Mouse (Mus musculus): ENCODE measurements at regions not wholly inside any gene's neighbourhood (a gene's known extent, or its start where the extent isn't known, plus 50 kb on each side); places are given as distances from the start of the nearest gene placed in this dataset.
A peak's percentile ranks its signal among the peaks of the same experiment; 100 is the strongest.

DNA sequence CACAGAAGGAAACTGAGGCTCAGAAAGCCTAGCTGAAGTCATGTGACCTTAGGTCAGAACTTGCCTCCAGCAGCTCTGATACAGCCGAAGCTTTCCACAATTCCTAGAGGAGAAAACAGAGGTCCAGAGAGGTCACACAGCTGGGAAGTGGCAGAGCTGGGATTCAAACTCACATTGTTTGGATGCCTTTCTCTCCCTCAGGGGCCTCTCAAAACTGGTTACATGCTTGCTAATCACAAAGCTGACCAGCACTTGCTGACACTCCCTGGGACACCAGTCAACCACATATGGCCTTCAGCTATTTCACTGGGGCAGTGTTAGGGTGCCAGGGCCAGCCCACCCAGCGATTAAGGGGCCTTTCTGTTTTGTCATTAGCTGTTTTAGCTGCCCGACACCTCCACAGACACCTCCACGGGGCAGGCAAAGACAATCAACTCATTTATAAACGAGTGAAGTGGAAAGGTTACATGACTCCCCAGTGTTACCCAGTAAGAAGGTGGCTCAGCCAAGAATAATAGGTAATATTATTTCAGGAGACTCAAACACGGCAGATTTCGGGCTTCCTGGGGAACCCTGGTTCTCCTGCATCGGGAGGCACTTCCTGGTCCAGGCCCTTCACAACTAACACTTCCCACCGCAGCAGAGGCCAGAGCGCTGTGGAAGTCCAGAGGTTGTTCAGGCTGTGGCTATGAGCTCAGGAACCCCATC, 71.4 kb downstream of the 2410131K14Rik start:
- no peak for DNase-seq

DNA sequence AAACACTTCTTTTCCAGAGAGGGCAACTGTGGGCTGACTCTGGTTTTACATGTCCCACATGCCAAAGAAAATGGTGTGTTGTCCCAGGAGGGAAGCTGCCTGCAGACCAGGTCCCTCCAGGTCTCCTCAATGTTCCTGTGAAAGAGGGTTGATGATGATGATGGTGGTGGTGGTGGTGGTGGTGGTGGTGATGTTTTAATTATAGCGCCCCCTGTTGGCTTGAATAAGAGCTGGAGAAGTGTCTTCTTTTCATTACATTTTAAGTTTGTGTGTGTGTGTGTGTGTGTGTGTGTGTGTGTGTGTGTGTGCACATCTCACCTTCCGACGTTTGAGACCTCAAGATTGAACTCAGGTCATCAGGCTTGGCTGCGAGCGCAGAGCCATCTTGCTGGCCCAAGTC, 73.0 kb downstream of the 2410131K14Rik start:
- no peak for DNase-seq

GRCm38 (mm10) chr5:118318883-118319282, 73.9 kb downstream of the 2410131K14Rik start:
- DNase-seq: no peak

DNA sequence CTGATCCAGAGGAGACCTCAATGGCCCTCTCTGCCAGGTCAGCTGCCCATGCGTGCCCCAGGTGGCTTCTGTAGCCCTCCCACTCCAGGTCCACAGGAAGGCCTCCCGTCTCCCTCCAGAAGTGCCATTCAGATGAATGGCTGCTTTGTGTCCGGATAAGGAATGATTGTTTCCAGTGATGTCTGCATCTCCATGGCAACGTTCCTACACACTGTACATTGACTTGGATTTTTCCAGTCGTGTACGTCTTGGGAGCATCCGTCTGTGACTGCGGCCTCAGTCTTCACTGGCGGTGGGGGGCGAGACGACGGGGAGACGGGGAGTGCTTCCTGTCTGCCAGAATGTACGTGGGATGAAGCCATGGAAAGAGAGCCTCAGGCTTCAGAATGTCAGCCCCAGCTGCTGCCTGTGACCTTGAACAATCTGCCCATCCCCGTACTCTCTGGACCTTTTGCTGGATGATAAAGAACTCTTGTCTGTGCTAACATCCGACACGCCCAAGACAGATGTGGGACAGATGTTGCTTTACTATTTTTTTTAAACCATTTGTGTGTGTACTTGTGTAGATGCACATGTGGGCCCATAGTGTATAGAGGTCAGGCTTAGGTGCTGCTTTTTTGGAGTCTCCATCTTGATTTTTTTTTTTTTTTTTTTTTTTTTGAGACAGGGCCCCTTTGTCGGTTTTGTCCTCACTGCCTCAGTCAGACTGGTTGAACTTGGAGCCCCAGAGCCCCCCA, 76.9 kb downstream of the 2410131K14Rik start:
- DNase-seq: no peak

DNA sequence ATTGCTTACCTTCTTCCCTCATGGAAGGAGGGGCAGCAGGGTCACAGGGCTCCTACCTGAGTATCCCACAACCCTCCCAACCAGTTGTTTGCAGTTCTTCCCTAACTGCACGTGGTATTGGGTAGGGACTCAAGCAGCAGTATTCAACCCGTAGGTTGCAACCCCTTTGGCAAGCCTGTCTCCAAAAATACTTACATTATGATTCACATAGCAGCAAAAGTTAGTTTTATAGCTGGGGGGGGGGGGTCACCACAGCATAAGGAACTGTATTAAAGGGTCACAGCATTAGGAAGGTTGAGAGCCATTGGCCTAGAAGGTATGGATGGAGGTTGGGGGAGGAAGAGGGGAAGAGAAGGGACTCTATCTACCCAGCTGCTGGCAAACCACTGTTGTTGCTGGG, 78.1 kb downstream of the 2410131K14Rik start:
- no peak for DNase-seq

GRCm38 (mm10) chr5:118326837-118327541, 82.0 kb downstream of the 2410131K14Rik start:
- peak; percentile 28 for DNase-seq

- DNase-seq: peak; percentile 60
Observed at GRCm38 (mm10) chr5:118327961-118328712, 83.1 kb downstream of the 2410131K14Rik start.

DNA sequence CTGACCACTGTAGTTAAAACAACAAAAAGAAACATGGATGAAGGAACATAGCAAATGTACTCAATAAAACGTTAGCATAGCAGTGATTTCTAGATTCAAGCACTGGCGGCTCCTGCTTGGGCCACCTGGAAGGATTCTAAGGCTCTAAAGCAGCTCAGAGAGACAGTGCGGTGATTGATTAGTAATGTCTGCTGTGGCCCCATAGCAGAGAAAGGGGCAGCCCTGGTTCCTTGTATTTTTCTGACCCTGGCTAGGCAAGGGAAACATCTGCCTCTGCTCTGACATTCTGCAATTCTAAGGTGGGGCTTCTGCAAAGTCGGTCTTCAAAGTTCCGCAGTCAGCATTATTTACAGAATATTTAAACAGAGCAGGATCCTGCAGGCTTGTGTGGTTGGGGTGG, 84.1 kb downstream of the 2410131K14Rik start:
- DNase-seq: no peak

DNA sequence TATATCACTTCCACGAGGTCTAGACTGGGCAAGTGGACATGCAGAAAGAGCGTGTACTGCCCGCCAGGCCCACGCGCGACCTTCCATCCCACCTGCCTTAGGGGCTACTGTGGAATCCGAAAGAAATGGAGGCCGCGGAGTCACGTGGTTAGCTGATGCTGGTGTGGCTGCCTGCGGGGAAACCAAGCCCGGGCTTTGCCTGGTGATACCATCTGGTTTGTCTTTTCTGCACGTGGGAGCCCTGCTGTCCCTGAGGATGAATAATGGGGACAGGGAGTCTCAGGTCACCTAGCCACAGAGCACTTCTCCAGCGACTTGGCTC, 86.2 kb downstream of the 2410131K14Rik start:
- no peak for DNase-seq

DNA sequence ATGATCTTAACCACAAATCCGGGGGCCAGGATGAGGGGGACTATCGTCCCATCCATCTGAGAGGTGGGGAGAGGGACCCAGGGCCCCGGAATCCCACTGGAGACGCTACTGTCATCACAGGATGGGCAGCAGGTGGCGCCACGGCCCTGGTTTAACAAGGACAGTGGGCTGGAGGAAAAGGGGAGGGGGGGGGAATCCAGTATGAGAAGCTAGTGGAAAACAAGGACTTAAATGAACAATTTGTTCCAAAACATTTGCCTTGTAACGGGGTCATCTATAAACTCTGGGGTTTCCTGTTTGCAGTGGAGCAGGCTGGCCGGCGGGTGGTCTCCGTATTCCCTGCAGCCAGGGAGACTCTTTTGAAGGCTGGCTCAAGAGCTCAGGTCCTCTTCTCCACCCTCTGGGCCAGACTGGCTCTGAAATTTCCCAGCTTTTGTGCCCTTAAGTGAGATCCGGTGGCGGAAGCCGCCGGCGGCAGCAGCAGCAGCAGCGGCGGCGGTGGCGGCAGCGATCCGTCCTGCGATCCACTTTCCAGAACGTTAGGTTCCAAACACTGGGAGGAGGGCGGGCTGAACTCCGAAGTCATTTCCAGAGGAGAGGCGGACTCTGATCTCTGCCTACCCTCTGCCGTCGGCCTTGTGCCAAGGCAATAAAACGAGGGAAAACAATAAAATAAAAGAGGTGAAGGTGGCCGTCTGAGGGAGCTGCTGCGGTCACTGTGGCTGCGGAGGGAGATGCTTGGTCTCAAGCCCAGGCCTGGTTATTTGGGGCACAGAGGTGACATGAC, 86.8 kb downstream of the 2410131K14Rik start:
- DNase-seq: peak; percentile 90

- no peak for DNase-seq
Observed at GRCm38 (mm10) chr5:118334054-118334453, 89.0 kb downstream of the 2410131K14Rik start.

GRCm38 (mm10) chr5:118338186-118338585, 93.2 kb downstream of the 2410131K14Rik start:
- DNase-seq: no peak

DNA sequence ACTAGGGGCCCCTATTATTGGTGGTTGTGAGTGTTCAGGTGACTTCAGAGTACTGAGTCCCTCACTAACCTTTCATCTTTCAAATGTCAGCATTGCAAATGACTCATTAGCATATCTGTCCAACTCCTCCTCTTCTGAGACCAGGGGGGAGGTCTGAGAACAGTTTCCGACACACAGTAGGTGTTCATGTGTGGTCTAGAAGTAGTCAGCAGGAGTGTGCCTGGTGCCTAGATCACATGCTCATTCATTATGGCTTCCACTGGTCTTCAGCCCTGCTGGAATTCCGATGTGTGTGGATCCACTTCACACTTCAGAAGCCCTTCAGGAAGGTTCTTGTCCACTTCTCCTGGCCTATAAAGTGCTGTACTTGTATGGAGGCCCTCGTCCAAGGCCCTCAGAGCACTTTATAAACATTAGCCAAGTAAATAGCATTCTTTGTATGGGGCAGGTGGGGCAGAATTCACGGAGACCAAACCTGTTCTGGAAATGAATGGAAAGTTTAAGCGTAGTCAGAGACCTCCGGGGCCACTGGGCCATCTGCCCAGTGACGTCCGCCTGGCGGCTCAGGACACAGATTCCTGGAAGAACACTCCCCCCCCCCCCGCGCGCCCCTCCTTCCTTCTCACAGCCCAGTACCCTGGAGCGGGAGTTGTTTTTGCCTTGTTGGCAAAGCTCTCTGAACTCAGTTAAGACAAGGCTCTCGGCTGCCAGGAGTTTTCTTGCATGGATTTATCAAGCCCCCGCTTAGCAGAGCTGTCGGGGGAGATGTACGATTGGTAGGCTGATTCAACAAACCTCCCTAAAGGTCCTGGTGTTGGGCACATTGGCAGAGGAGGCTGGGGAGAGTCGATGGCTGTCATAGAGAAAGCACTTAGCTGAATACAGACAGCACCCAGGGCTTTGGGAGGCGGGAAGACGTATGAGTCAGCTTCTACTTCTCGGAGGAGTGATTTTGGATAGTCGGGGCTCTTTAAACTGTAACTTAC, 94.9 kb downstream of the 2410131K14Rik start:
- DNase-seq: peak; percentile 83

DNA sequence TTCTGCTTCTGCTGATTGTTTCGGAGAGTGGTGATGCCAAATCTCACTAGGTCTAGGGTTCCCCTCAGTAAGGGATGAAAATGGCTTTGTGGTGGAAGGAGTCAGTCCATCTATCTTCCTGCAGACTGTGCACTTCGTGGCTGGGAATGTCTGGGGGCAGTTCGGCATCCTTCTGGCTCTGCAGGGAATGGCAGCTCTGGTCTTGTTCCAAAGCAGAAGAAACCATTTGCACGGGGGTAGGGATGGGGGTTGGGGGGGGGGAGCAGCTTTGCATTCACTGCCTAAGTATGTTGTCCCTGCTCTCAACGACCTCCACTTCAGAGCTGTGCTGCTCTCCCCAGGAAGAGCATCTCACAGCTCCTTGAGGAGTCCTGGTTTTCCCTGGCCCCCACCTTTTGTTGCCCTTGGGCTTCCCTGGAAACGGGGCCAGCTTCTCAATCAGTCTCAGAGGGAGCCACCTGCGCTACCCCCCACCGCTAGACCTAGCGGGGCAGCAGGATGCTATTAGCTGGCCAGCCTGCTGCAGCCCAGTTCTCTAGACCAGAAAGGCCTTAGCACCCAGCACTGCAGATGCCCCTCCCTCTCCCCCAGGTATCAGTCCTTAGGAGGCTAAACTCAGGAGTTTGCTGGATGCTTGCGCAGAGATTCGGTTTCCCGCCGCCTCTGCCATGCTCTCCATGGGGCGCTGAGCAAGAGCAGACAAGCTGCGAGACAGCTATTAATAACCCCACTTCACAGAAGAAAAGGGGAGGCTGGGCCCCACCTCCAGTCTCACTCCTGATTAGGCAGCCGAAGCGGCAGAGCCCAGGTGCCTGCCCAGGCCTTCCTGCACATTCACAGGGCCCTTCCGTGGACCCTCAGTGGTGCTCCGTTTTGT, 98.7 kb downstream of the 2410131K14Rik start:
- DNase-seq: no peak

DNA sequence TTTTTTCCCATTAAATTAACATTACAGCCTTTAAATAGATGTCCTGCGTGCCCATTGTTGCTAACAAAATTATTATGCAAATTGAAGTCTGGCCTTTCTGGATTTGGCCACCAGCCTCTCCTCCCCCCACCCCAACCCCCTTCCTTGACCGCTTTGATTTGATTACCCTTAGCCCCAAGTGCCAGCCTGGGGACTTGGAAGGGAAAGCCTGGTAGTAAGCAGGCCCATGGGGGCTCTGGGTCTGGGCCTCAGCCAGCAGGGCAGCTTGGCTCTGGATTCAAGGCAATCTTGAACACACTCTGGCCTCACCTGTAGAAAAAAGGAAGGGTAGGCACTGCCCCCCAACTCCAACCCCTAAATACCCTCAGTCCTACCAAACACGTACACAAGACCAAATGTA, 100.2 kb downstream of the 2410131K14Rik start:
- no peak for DNase-seq

GRCm38 (mm10) chr5:118349057-118349456, 104.0 kb downstream of the 2410131K14Rik start:
- DNase-seq: no peak

GRCm38 (mm10) chr5:118351301-118351700, 106.3 kb downstream of the 2410131K14Rik start:
- DNase-seq: no peak

- DNase-seq: no peak
Observed at GRCm38 (mm10) chr5:118352142-118352541, 107.1 kb downstream of the 2410131K14Rik start.

GRCm38 (mm10) chr5:118353061-118353460, 108.0 kb downstream of the 2410131K14Rik start:
- no peak for DNase-seq

DNA sequence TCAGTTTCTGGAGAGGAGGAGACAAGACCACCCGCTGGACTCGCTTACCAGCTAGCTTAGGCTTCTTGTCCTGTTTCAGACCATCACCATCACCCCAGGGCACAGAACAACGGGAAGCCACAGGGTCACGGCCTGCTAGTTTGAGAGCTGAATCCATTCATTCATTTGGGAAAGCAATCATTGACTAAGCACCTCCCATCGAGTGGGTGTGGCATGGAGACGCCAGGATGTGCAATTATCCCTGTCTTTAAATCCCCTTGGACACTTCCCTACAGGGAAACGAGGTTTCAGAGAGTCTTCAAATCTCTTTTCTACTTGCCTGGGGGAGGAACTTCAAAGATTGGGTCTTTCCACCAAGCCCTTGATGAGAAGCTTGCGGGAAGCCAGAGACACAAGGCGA, 108.7 kb downstream of the 2410131K14Rik start:
- DNase-seq: no peak

Data from lung, postnatal 14 days (tissue).